Mouse (Mus musculus): Measurements from ENCODE around the gene Plekhm2. TPM values are rescaled to one million over a fixed set of nuclear protein-coding genes. Genes with fewer than 3 reads are reported as not detected.
A peak's percentile ranks its signal among the peaks of the same experiment; 100 is the strongest.

Plekhm2 gene
- total and polyA plus RNA-seq, 3 experiments, result 12.4 to 28.2 (median 13.7) TPM

DNA sequence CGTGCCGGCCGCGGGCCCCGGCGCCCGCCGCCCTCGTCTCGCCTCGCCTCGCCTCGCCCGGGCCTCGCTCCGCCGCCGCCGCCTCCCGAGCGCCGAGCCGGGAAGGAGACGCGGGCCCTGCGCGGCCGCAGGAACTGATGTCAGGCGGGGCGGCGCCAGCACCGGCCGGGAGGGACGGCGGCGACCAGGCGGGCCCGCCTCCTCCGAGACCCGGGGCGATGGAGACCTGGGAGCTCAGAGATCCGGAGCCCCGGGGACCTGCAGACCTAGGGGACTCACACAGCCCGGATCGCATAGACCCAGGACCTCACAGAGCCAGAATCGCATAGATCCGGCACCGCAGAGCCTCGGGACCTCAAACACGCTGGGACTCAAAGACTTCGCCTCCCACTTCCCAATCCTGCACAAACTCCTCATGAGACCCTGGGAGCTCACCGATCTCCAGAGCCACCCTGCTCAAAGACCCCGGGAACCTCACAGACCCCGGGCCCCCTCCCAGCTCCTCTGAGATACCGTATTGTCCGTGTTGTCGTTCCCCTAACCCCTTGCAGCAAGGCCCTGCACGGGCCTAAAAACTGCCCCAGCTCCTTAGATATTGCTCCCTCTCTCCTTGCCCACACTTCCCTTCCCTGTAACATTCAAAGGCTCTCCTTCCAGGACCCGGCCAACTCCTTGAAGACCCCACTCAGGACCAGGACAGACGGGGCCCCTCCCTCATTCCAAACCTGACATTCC is 521 bp downstream of the Plekhm2 start:
- no peaks in the 10 kb centered on the region for H3K27me3 ChIP-seq (replicated peaks)
- H3K36me3 ChIP-seq (replicated peaks in 1 of 2; ENCODE audit: control insufficient read depth in 1 of 2, insufficient read depth in 1 of 2, low read length in 1 of 2), result peaks cover 0 to 10% of the 10 kb centered on the region in 2 experiments
- peaks cover 2 to 44% of the 10 kb centered on the region in 2 experiments; a peak in 3 of 4 replicates for H3K4me1 ChIP-seq (ENCODE audit: control insufficient read depth in 1 of 2, insufficient read depth in 2 of 2)
- TF ChIP-seq GABPA (IDR thresholded peaks at IDR 0.05; ENCODE audit: insufficient replicate concordance, low read depth, low read length) (no peak), SMC3 (IDR thresholded peaks at IDR 0.05; ENCODE audit: low read depth, low read length) (no peak), POLR2A (IDR thresholded peaks at IDR 0.05; ENCODE audit: low read depth, low read length) (peak; percentile 79), MEF2A (IDR thresholded peaks at IDR 0.05; ENCODE audit: borderline replicate concordance, low read depth, low read length) (no peak), CHD2 (IDR thresholded peaks at IDR 0.05; ENCODE audit: low read length) (no peak), ZMIZ1 (IDR thresholded peaks at IDR 0.05; ENCODE audit: low read depth, low read length) (peak; percentile 63; the same call in 1 of the 2 replicates), CHD1 (IDR thresholded peaks at IDR 0.05; ENCODE audit: low read depth, low read length) (no peak), BHLHE40 (IDR thresholded peaks at IDR 0.05; ENCODE audit: low read depth, low read length) (no peak), JUN (IDR thresholded peaks at IDR 0.05; ENCODE audit: insufficient read depth, low read depth, low read length) (no peak), MAZ (IDR thresholded peaks at IDR 0.05; ENCODE audit: low read depth, low read length) (0 out of 2 replicates have a peak, but pooled peaks have one; percentile 27), ZC3H11A (IDR thresholded peaks at IDR 0.05; ENCODE audit: low read depth, low read length) (no peak), NRF1 (IDR thresholded peaks at IDR 0.05; ENCODE audit: low read depth, low read length) (peak; percentile 58), ZNF384 (IDR thresholded peaks at IDR 0.05; ENCODE audit: low read depth, low read length) (no peak), HCFC1 (IDR thresholded peaks at IDR 0.05; ENCODE audit: low read depth, low read length) (0 out of 2 replicates have a peak, but pooled peaks have one; percentile 15), POLR2AphosphoS2 (IDR thresholded peaks at IDR 0.05; ENCODE audit: low read depth, low read length) (no peak), MAX (IDR thresholded peaks at IDR 0.05; ENCODE audit: low read length) (no peak), TCF12 (IDR thresholded peaks at IDR 0.05; ENCODE audit: low read depth, low read length) (peak; percentile 36; the same call in 1 of the 2 replicates), UBTF (IDR thresholded peaks at IDR 0.05; ENCODE audit: low read depth, low read length) (peak; percentile 88), KAT2A (IDR thresholded peaks at IDR 0.05; ENCODE audit: insufficient replicate concordance, low read length) (no peak), NELFE (IDR thresholded peaks at IDR 0.05; ENCODE audit: low read depth, low read length) (peak; percentile 44; the same call in 1 of the 2 replicates), IRF4 (IDR thresholded peaks at IDR 0.05; ENCODE audit: low read depth, low read length) (0 out of 2 replicates have a peak, but pooled peaks have one; percentile 3)
- peaks cover 10% of the 10 kb centered on the region; the same call in 1 of the 2 replicates for H3K79me2 ChIP-seq (replicated peaks; ENCODE audit: control insufficient read depth, extremely low read depth, insufficient read depth, poor library complexity, severe bottlenecking)
- H3K27ac ChIP-seq (ENCODE audit: insufficient read depth, low read depth), result no peak overlapping the region
- DNase-seq (ENCODE audit: extremely low read depth), result no peak
- peak overlapping the region; percentile 81 for H3K9ac ChIP-seq (ENCODE audit: insufficient read depth, low read depth)
- dilution Hi-C loops (cut with MboI; ENCODE audit: extremely low pct_ligation_motif_present, extremely low pct_unique_long_range_greater_than_20kb, low sequenced_read_pairs), result no loop called here
- in situ Hi-C loops (cut with MboI; ENCODE audit: low pct_ligation_motif_present, low pct_unique_long_range_greater_than_20kb, low sequenced_read_pairs), result no loop called here
- H3K4me2 ChIP-seq (ENCODE audit: insufficient read depth, low read depth, poor library complexity, severe bottlenecking), result peak overlapping the region; percentile 73
- peak overlapping the region; percentile 73 to 83 (median 78) for H3K4me3 ChIP-seq (replicated peaks in 1 of 3; ENCODE audit: low read depth in 2 of 3, low read length in 2 of 3, poor library complexity in 1 of 3)
- H3K9me3 ChIP-seq (replicated peaks; ENCODE audit: low read length), result peaks cover 5% of the 10 kb centered on the region
